Mouse (Mus musculus) lung, embryonic 15.5 days (tissue): Measurements from ENCODE around the gene Dnaic1. TPM values are rescaled to one million over a fixed set of nuclear protein-coding genes. Genes with fewer than 3 reads are reported as not detected.
"Not testable (repeated sequence)": the region's sequence is repeated elsewhere in the genome, so short reads cannot be mapped to it uniquely, and the experiment has no call there.

Source experiments
- ATAC-seq: fragments of 200-750 bp; cut with Nextera tagmentation; 2 replicates; pipeline ENCODE4 v1.8.0; 2017; ENCODE audit warnings: moderate number of reproducible peaks, borderline replicate concordance; ENCODE audit not compliant: low FRiP score, low TSS enrichment; ENCODE audit errors: extremely low read depth
- H3K27ac ChIP-seq: fragments of 300-500 bp; sonication (generic); 2 replicates; pipeline ENCODE4 v1.5.1; 2015; ENCODE audit warnings: moderate library complexity, mild to moderate bottlenecking, inconsistent platforms
- H3K27me3 ChIP-seq: fragments of 300-500 bp; sonication (generic); 2 replicates; pipeline ENCODE4 v1.6.1; 2015; ENCODE audit warnings: inconsistent platforms
- H3K36me3 ChIP-seq: fragments of 300-500 bp; sonication (generic); 2 replicates; pipeline ENCODE4 v1.6.1; 2015; ENCODE audit warnings: inconsistent platforms
- H3K4me1 ChIP-seq: fragments of 300-500 bp; sonication (generic); 2 replicates; pipeline ENCODE4 v1.6.1; 2015; ENCODE audit warnings: inconsistent platforms
- H3K4me2 ChIP-seq: fragments of 300-500 bp; sonication (generic); 2 replicates; pipeline ENCODE4 v1.6.1; 2015; ENCODE audit warnings: inconsistent platforms, mild to moderate bottlenecking, moderate library complexity
- H3K4me3 ChIP-seq: fragments of 300-500 bp; sonication (generic); 2 replicates; pipeline ENCODE4 v1.5.1; 2015; ENCODE audit warnings: mild to moderate bottlenecking, inconsistent platforms
- H3K9ac ChIP-seq: fragments of 300-500 bp; sonication (generic); 2 replicates; pipeline ENCODE4 v1.6.1; 2015; ENCODE audit warnings: inconsistent platforms
- H3K9me3 ChIP-seq: fragments of 300-500 bp; sonication (generic); 2 replicates; pipeline ENCODE4 v1.6.1; 2016; ENCODE audit warnings: inconsistent platforms
- WGBS: fragments of 180-500 bp; shearing (Covaris S2); methylation state at CpG from one replicate; pipeline ENCODE4 v1.1.7; 2015; 5-methylcytosine and 5-hydroxymethylcytosine counted together
- polyA plus RNA-seq: library from polyadenylated mRNA; unstranded; fragments of >200 nt; fragmentation: Nextera tagmentation; extraction: Ambion mirVana; gene quantifications from 2 replicates; pipeline ENCODE4 v1.2.1, GENCODE M21; 2015

Gene Dnaic1
- polyA plus RNA-seq, 1 experiment from 2014 or later: 3.3 TPM

DNA sequence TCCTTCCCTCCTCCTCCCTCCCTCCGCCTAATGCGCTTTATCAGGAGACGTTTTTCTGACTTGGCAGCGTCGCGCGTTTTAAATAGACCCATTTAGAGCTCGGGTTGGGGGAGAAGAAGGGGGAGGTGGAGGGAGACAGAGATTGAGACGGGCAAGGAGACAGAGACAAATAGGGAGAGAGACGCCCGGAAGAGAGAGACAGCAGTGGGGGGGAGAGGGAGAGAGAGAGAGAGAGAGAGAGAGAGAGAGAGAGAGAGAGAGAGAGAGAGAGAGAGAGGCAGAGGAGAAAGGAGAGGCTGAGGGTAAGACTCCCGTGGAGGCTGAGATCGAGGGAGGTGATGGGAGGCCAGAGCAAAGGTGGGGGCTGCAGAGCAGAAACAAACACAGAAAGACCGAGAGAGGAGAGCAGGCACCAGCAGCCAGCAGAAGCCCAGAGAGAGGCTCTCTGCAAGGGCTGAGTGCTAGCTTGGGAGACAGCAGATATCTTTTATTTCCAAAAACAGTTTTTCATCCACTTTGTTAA is 115.4 kb downstream of the Dnaic1 start:
- H3K36me3 ChIP-seq, H3K27me3 ChIP-seq, H3K9ac ChIP-seq, H3K9me3 ChIP-seq, ATAC-seq, H3K4me3 ChIP-seq, H3K27ac ChIP-seq: not testable (repeated sequence)
- peak overlapping the region; percentile 35 for H3K4me2 ChIP-seq
- 1% methylated on average over 14 of the region's 14 CpGs for WGBS
- peaks cover 18% of the 10 kb centered on the region for H3K4me1 ChIP-seq

DNA sequence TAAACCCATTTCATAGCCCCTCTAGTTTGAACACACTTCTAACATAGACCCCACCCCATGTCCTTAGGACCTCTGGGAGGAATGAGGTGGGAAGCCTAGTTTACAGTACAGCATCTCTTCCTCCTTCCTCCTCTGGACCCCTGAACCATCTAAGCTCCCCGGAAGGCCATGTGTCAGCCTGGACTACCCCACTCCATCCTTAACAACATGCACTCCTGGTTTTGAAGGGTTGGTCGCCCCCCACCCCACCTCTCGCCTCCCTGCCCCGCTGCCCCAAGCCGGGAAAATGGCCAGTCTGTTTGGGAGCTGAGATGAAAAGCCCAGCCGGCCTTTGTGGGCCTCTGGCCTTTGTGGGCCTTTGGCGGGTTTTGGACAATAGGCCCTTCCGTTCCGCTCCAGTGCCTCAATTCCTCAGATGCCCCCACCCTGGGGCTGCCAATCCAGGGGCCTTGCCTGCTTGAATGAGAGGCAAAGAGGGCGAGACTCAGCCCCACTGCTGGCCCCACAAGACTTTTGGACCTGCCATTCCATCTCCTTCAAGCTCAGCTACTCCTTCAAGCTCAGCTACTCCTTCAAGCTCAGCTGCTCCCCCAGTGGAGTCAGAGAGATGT is 116.4 kb downstream of the Dnaic1 start:
- not testable (repeated sequence) for H3K27ac ChIP-seq, H3K4me2 ChIP-seq, ATAC-seq, H3K9ac ChIP-seq, H3K36me3 ChIP-seq, H3K9me3 ChIP-seq, H3K4me3 ChIP-seq, H3K27me3 ChIP-seq
- H3K4me1 ChIP-seq: peaks cover 18% of the 10 kb centered on the region
- WGBS: 65% methylated on average over 10 of the region's 10 CpGs

Other genes with a start within 250 kb of the Dnaic1 start
- 47.7 and 53.9 TPM in 2 replicates for gene Ubap1, start 220.8 kb upstream of the Dnaic1 start, polyA plus RNA-seq
- 8.2 and 8.3 TPM in 2 replicates for gene Kif24, start 104.9 kb upstream of the Dnaic1 start, polyA plus RNA-seq
- gene Nudt2, start 104.6 kb upstream of the Dnaic1 start, polyA plus RNA-seq: 48.2 and 49.0 TPM in 2 replicates
- 3.5 and 4.2 TPM in 2 replicates for gene AI464131, start 66.7 kb upstream of the Dnaic1 start, polyA plus RNA-seq
- gene 1110017D15Rik, start 52.4 kb upstream of the Dnaic1 start, polyA plus RNA-seq: 6.4 and 7.3 TPM in 2 replicates
- gene Fam219a, start 237 bp upstream of the Dnaic1 start, polyA plus RNA-seq: 2.0 and 2.2 TPM in 2 replicates
- gene Enho, start 70.5 kb downstream of the Dnaic1 start, polyA plus RNA-seq: 8.1 and 9.7 TPM in 2 replicates
- 7.8 TPM in 2 replicates for gene Cntfr, start 127.3 kb downstream of the Dnaic1 start, polyA plus RNA-seq
- 131 and 136 TPM in 2 replicates for gene Il11ra1, start 130.2 kb downstream of the Dnaic1 start, polyA plus RNA-seq
- 80.4 and 89.8 TPM in 2 replicates for gene Rpp25l, start 143.8 kb downstream of the Dnaic1 start, polyA plus RNA-seq
- 133 and 136 TPM in 2 replicates for gene Dctn3, start 153.4 kb downstream of the Dnaic1 start, polyA plus RNA-seq
- not detected in 2 replicates for gene Arid3c, start 161.4 kb downstream of the Dnaic1 start, polyA plus RNA-seq
- 29.2 and 30.8 TPM in 2 replicates for gene Galt, start 185.5 kb downstream of the Dnaic1 start, polyA plus RNA-seq
- gene Sigmar1, start 186.4 kb downstream of the Dnaic1 start, polyA plus RNA-seq: 75.5 and 80.2 TPM in 2 replicates
- gene Ccl27a, start 204.5 kb downstream of the Dnaic1 start, polyA plus RNA-seq: 28.8 and 30.5 TPM in 2 replicates